Mouse (Mus musculus): ENCODE measurements at regions not wholly inside any gene's neighbourhood (a gene's known extent, or its start where the extent isn't known, plus 50 kb on each side); places are given as distances from the start of the nearest gene placed in this dataset.

GRCm38 (mm10) chr14:45764231-45764630 lies 106.3 kb upstream of the Ddhd1 start:
- no peak for ATAC-seq (replicated peaks; ENCODE audit: low FRiP score)
- Histone ChIP-seq H3K4me2 (no peak overlapping the region), H3K4me1 (no peaks in the 10 kb centered on the region), H3K9me3 (replicated peaks) (no peaks in the 10 kb centered on the region), H3K27me3 (no peaks in the 10 kb centered on the region), H3K27ac (no peak overlapping the region), H3K9ac (no peak overlapping the region), H3K36me3 (no peaks in the 10 kb centered on the region), H3K4me3 (replicated peaks) (no peak overlapping the region)
- WGBS, result 62% methylated on average over 3 of the region's 3 CpGs

- H3K9me3 ChIP-seq (replicated peaks), result no peaks in the 10 kb centered on the region
These were observed 108.6 kb upstream of the Ddhd1 start for GRCm38 (mm10) chr14:45766582-45766981.

DNA sequence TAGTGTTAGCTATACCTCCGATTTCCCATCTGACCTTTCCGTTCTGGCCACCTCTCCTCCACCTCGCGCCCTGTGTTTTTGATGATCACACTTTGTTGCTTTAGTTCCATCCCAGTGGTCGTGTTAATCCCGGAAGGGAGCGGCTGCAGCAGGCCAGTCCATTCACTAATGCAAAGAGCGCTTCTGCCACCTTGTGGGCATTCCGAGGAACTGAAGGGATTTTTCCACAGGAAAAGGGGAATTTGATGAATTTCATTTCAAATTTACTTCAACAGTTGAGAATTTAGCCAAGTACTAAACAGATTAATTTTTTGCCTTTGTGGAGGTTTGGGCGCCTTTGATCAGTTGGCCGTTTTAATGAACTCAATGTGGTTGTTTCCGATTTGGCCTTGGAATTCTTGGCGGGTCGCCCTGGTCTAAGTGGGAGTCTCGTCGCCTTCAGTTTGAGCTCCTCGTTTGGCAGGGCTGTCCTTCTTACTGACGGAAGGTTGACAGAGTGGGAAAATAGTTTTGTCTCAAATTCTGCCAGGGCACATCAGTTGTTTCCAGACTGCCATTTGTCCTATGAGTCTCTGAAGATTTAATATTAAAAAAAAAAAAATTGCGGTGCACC lies 114.8 kb upstream of the Ddhd1 start:
- Histone ChIP-seq H3K27ac (no peak overlapping the region), H3K9ac (no peak overlapping the region), H3K4me3 (replicated peaks) (peak overlapping the region; percentile 18; the same call in 1 of the 2 replicates), H3K4me1 (peaks cover 9% of the 10 kb centered on the region), H3K27me3 (peaks cover 5% of the 10 kb centered on the region; the same call in 1 of the 2 replicates), H3K9me3 (replicated peaks) (no peaks in the 10 kb centered on the region), H3K4me2 (peak overlapping the region; percentile 54), H3K36me3 (no peaks in the 10 kb centered on the region)
- peak; percentile 92 for ATAC-seq (replicated peaks; ENCODE audit: low FRiP score)
- WGBS, result 13% methylated on average over 19 of the region's 19 CpGs

More at GRCm38 (mm10) chr14:45766582-45766981, 108.6 kb upstream of the Ddhd1 start:
- ATAC-seq (replicated peaks; ENCODE audit: low FRiP score), result no peak
- Histone ChIP-seq H3K4me1 (no peaks in the 10 kb centered on the region), H3K4me3 (replicated peaks) (no peak overlapping the region), H3K9ac (no peak overlapping the region), H3K27me3 (no peaks in the 10 kb centered on the region), H3K4me2 (no peak overlapping the region), H3K27ac (no peak overlapping the region), H3K36me3 (no peaks in the 10 kb centered on the region)
- WGBS, result 96% methylated on average over 1 of the region's 1 CpGs

- 67% methylated on average over 7 of the region's 7 CpGs for WGBS
- no peak overlapping the region for H3K4me3 ChIP-seq (replicated peaks)
- H3K9ac ChIP-seq, result no peak overlapping the region
- H3K27ac ChIP-seq, result no peak overlapping the region
- no peak overlapping the region for H3K4me2 ChIP-seq
- no peaks in the 10 kb centered on the region for H3K36me3 ChIP-seq
- no peaks in the 10 kb centered on the region for H3K9me3 ChIP-seq (replicated peaks)
- peaks cover 5% of the 10 kb centered on the region; the same call in 1 of the 2 replicates for H3K27me3 ChIP-seq
- ATAC-seq (replicated peaks; ENCODE audit: low FRiP score), result no peak
- peaks cover 9% of the 10 kb centered on the region for H3K4me1 ChIP-seq
These were observed 115.4 kb upstream of the Ddhd1 start for GRCm38 (mm10) chr14:45773326-45773725.

DNA sequence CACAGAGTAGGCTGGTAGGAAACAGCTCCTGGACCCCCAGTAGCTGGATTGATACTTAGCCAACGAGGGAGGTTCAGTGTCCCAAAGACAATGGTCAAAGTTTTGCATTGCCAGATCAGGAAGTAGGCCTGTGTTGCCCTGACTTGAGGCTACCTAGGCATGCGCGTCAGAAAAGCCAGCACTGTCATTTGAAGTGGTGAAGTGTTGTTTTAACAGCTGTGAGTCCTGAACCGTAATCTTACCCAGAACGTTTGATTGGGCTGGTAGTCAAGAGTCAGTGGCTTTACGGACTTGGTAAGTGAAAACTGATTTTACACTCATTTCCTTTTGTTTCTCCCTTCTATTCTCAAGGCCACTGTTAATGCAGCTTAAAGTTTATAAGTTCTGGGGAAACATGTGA lies 123.9 kb upstream of the Ddhd1 start:
- H3K27ac ChIP-seq, result no peak overlapping the region
- 56% methylated on average over 6 of the region's 6 CpGs for WGBS
- no peak overlapping the region for H3K9ac ChIP-seq
- no peak overlapping the region for H3K4me3 ChIP-seq (replicated peaks)
- no peaks in the 10 kb centered on the region for H3K4me1 ChIP-seq
- no peak overlapping the region for H3K4me2 ChIP-seq
- no peaks in the 10 kb centered on the region for H3K36me3 ChIP-seq
- no peaks in the 10 kb centered on the region for H3K27me3 ChIP-seq
- H3K9me3 ChIP-seq (replicated peaks), result no peaks in the 10 kb centered on the region
- no peak for ATAC-seq (replicated peaks; ENCODE audit: low FRiP score)

DNA sequence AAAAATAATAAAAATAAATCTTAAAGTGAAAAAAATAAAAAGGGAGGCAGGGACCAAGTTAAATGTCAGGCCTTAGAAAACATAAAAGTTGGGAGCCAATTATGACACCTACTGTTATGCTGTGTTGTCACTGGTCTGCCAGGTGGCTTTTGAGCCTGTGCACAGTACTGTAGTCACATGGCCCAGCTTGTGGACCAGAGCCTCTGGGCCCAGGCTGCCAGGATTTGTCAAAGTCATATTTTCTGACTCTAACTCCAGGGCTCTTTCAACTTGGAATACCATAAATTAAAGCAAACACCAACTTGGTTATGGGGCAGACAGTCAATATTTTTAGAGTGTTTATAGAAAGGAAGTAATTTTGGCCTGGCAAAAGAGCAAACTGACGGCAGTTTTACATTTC lies 137.0 kb upstream of the Ddhd1 start:
- Histone ChIP-seq H3K27ac (no peak overlapping the region), H3K9ac (no peak overlapping the region), H3K4me2 (no peak overlapping the region), H3K4me3 (replicated peaks) (no peak overlapping the region), H3K36me3 (no peaks in the 10 kb centered on the region), H3K27me3 (no peaks in the 10 kb centered on the region), H3K9me3 (replicated peaks) (no peaks in the 10 kb centered on the region), H3K4me1 (0 out of 2 replicates have a peak, but pooled peaks cover 2% of the 10 kb centered on the region)
- WGBS, result 48% methylated on average over 1 of the region's 1 CpGs
- no peak for ATAC-seq (replicated peaks; ENCODE audit: low FRiP score)

DNA sequence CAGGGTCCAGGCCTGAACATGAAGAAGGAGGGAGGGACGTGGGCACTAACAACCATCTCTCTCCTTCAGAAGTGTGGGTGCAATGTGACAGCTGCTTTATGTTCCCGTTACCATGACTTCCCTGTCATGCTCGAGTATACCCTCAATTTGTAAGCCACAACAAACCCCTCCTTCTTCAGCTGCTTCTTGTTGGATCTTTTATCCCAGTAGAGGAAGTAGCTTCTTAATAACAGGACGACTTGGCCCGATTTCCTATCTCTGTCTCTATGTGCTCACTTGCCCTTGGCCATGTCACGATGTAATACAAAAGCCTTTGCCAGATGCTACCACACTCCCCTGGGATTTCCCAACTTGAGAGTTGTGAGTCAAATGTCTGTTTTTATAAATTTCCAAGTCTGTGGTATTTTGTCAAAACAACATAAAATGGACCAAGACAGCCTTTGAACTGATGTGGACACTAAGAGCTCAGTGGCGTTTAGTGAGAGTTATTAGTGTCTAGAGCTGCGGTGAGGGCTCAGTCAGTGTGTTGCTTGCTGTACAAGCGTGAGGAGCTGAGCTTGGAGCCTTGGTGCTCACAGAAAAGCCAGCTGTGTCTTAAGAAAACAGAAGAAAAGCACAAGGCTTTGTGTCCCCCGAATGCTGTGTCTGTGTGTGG lies 138.8 kb upstream of the Ddhd1 start:
- H3K9me3 ChIP-seq (replicated peaks), result no peaks in the 10 kb centered on the region; the same call in 1 of the 2 replicates
- no peak overlapping the region for H3K27ac ChIP-seq
- no peaks in the 10 kb centered on the region for H3K36me3 ChIP-seq
- ATAC-seq (replicated peaks; ENCODE audit: low FRiP score), result no peak
- no peaks in the 10 kb centered on the region for H3K27me3 ChIP-seq
- H3K4me2 ChIP-seq, result no peak overlapping the region
- no peak overlapping the region for H3K9ac ChIP-seq
- H3K4me3 ChIP-seq (replicated peaks), result no peak overlapping the region
- WGBS, result 53% methylated on average over 10 of the region's 10 CpGs
- H3K4me1 ChIP-seq, result 0 out of 2 replicates have a peak, but pooled peaks cover 2% of the 10 kb centered on the region

DNA sequence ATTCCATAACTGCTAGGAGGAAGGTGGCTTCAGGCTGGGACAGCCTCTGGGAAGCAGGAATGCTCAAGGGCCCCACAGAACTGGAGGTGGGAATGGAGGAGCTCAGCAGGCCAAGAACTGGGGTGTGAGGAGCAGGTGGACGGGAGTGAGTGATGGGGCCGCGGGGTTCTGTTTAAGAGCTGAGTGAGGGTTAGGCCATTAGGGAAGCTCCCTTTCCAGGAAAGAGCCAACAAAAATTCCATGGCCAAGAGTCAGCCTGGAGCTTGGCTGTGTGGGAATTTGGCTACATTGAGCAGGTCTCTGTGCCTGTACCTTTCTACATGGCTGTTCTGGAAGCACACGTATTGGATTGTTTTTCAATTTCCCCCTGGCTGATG lies 139.4 kb upstream of the Ddhd1 start:
- 80% methylated on average over 4 of the region's 4 CpGs for WGBS
- Histone ChIP-seq H3K27me3 (no peaks in the 10 kb centered on the region), H3K4me3 (replicated peaks) (no peak overlapping the region), H3K9me3 (replicated peaks) (no peaks in the 10 kb centered on the region; the same call in 1 of the 2 replicates), H3K36me3 (no peaks in the 10 kb centered on the region), H3K27ac (no peak overlapping the region), H3K4me2 (no peak overlapping the region), H3K4me1 (0 out of 2 replicates have a peak, but pooled peaks cover 2% of the 10 kb centered on the region), H3K9ac (no peak overlapping the region)
- ATAC-seq (replicated peaks; ENCODE audit: low FRiP score), result no peak

DNA sequence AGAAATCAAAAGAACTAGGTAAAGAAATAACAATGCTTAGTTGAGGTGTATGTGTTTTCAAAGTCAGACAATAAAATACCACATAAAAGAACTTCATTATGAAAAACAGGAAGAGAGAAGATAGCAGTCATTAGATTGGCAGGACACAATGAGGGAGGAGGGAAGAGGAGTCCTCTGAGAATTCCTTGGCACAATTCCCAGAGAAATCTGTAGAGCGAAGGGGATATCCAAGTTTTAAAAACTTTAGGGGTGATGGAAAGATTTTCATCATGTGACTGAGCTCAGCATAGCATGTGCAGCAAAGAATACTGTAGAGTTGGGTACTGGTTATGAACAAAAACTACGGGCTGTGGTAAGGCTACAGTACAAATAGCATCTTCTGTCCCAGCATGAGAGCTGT lies 141.3 kb upstream of the Ddhd1 start:
- Histone ChIP-seq H3K4me3 (replicated peaks) (no peak overlapping the region), H3K4me2 (no peak overlapping the region), H3K36me3 (no peaks in the 10 kb centered on the region), H3K27me3 (no peaks in the 10 kb centered on the region), H3K9me3 (replicated peaks) (no peaks in the 10 kb centered on the region; the same call in 1 of the 2 replicates), H3K9ac (no peak overlapping the region), H3K4me1 (0 out of 2 replicates have a peak, but pooled peaks cover 2% of the 10 kb centered on the region), H3K27ac (no peak overlapping the region)
- WGBS, result 59% methylated on average over 2 of the region's 2 CpGs
- ATAC-seq (replicated peaks; ENCODE audit: low FRiP score), result no peak

GRCm38 (mm10) chr14:45805950-45806349 lies 148.0 kb upstream of the Ddhd1 start:
- Histone ChIP-seq H3K36me3 (no peaks in the 10 kb centered on the region), H3K27me3 (no peaks in the 10 kb centered on the region), H3K4me3 (replicated peaks) (no peak overlapping the region), H3K9me3 (replicated peaks) (no peaks in the 10 kb centered on the region), H3K9ac (no peak overlapping the region), H3K27ac (no peak overlapping the region), H3K4me2 (no peak overlapping the region), H3K4me1 (0 out of 2 replicates have a peak, but pooled peaks cover 2% of the 10 kb centered on the region)
- ATAC-seq (replicated peaks; ENCODE audit: low FRiP score), result no peak
- WGBS, result 88% methylated on average over 3 of the region's 3 CpGs

- Histone ChIP-seq H3K36me3 (no peaks in the 10 kb centered on the region), H3K9ac (no peak overlapping the region), H3K27ac (no peak overlapping the region), H3K9me3 (replicated peaks) (no peaks in the 10 kb centered on the region), H3K27me3 (no peaks in the 10 kb centered on the region), H3K4me2 (no peak overlapping the region), H3K4me3 (replicated peaks) (no peak overlapping the region), H3K4me1 (0 out of 2 replicates have a peak, but pooled peaks cover 2% of the 10 kb centered on the region)
- ATAC-seq (replicated peaks; ENCODE audit: low FRiP score), result no peak
- 72% methylated on average over 7 of the region's 7 CpGs for WGBS
These were observed 148.9 kb upstream of the Ddhd1 start for GRCm38 (mm10) chr14:45806726-45807280.

DNA sequence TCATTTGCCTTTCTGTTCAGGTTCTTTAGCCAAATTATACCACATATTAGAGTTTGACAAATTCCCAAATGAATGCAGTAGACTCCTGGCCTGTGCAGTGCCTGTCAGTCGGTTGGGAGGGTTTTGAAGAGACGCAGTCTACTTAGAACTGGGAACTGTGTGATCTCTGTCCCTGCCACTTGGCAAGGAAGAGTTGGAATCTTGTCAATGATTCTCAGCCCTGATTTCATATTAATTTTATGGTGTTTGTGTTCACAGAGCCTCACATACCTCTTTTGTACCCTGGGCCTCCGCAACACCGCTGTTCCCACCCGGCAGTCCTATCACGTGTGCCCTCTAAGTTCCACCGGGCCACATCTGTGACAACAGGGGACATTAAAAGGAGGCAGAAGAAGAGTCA lies 149.8 kb upstream of the Ddhd1 start:
- H3K9ac ChIP-seq, result no peak overlapping the region
- no peaks in the 10 kb centered on the region for H3K36me3 ChIP-seq
- no peaks in the 10 kb centered on the region for H3K9me3 ChIP-seq (replicated peaks)
- 86% methylated on average over 7 of the region's 7 CpGs for WGBS
- no peak overlapping the region for H3K4me3 ChIP-seq (replicated peaks)
- H3K4me1 ChIP-seq, result 0 out of 2 replicates have a peak, but pooled peaks cover 2% of the 10 kb centered on the region
- H3K27me3 ChIP-seq, result no peaks in the 10 kb centered on the region
- ATAC-seq (replicated peaks; ENCODE audit: low FRiP score), result peak; percentile 49; the same call in 1 of the 2 replicates
- no peak overlapping the region for H3K4me2 ChIP-seq
- H3K27ac ChIP-seq, result no peak overlapping the region

Data from kidney, embryonic 15.5 days (tissue).